Mouse (Mus musculus): ENCODE data around the gene Fabp2. TPM values are rescaled to one million over a fixed set of nuclear protein-coding genes. Genes with fewer than 3 reads are reported as not detected.

Fabp2 gene
- polyA plus RNA-seq (2015; fragmentation: Nextera tagmentation; extraction: Ambion mirVana): 0.16 and 0.31 TPM in 2 replicates

DNA sequence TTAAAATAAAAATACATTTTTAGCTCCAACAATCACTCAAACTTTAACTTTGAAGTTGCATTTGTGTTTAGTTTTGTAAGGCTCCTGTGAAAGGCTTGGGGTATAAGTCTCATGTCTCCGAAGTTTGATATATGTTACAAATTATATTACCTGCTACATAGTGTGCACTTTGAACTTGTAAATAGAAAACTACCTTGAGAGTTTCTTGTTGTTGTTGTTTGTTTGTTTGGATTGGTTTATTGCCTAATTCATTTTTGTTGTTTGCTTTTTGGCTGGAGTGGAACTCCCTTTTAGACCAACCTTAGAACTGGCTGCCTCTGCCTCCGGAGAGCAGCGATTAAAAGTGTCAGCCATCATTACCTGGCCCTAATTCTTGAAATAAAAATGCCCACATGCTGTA is at the start of gene Fabp2:
Gene Fabp2, plus strand, starts transcription at position 301 of the 400 bp plus-strand sequence.
- 93% methylated on average over 3 of the region's 3 CpGs for WGBS
- no peaks in the 10 kb centered on the region for H3K4me1 ChIP-seq
- no peak within 1 kb of the TSS for H3K4me3 ChIP-seq
- H3K27me3 ChIP-seq: no peaks in the 10 kb centered on the region
- ATAC-seq (ENCODE audit: borderline replicate concordance, extremely low read depth, low FRiP score, low TSS enrichment): no peak
- H3K27ac ChIP-seq: no peak within 1 kb of the TSS
- H3K9me3 ChIP-seq: no peaks in the 10 kb centered on the region
- H3K36me3 ChIP-seq: no peaks in the 10 kb centered on the region
- no peak within 1 kb of the TSS for H3K4me2 ChIP-seq
- H3K9ac ChIP-seq: no peak within 1 kb of the TSS

DNA sequence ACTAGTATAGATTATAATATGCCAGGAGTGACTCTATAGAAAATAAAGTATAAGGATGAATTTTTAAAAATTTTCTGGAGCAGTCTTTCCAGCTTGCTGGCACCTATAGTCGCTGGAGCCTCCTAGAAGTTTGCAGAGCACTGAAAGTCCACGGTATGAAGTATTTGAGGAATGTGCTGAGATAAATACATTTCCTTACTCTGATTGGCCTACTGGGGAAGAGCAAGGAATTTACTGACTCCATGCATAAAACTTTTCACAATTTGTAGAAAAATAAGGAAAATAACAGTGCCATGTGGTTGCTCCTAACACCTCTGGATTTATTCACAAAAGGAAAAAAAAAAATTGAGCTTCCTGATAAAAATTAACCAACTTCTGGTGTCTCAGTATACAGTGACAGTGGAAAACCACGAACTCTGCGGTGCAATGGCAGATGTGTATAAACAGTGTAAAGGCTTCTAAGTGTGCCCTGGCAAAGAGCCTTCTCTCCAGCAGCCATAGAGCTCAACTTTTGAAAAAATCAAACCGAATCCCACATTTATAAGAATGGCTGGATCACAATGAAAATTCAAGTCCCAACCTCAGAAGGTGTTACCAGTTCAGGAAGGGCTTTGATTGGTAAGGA is 46.4 kb upstream of the Fabp2 start:
- no peaks in the 10 kb centered on the region for H3K9me3 ChIP-seq
- peaks cover 22% of the 10 kb centered on the region for H3K36me3 ChIP-seq
- peaks cover 4% of the 10 kb centered on the region; the same call in 1 of the 2 replicates for H3K4me1 ChIP-seq
- H3K27me3 ChIP-seq: no peaks in the 10 kb centered on the region
- H3K27ac ChIP-seq: peak overlapping the region; percentile 22
- no peak overlapping the region for H3K9ac ChIP-seq
- H3K4me3 ChIP-seq: no peak overlapping the region
- 29% methylated on average over 5 of the region's 5 CpGs for WGBS
- peak; percentile 49; the same call in 1 of the 2 replicates for ATAC-seq (ENCODE audit: borderline replicate concordance, extremely low read depth, low FRiP score, low TSS enrichment)
- H3K4me2 ChIP-seq: no peak overlapping the region

DNA sequence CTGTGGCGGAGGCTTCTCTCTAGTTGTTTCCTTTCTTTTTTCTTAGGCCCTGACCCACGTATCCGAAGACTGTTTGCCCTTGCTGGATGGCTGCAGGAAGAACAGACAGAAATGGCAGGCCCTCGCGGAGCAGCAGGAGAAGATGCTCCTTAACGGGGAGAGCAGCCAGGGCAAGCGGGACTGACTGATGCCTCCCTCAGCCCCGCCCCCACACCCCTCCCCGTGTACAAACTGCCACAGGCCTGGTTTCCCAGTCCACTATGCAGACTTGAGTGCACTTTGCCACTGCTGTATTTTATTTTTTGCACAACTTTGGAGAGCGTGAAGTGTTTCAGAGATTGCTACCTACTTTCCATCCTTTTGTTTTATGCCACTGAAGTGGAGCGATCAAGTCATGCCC is 39.7 kb upstream of the Fabp2 start:
- no peak overlapping the region for H3K4me2 ChIP-seq

DNA sequence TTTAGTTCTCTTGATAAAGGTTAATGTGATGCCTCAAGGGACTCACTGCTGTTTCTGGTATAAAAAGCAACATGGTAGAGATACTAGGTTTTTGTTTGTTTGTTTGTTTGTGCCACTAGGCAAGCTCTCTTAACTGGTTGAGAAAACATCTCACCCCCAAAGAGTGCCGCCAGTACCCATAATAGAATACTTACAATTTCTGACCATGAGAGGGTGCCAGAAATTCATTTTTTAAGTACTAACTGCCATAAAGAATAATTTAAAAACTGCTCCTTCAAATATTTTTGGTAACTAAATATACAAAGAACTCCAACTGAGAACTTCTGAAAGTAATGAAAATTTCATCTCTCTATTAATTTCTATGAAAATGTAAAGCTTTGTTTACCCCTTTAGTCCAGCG is 35.0 kb upstream of the Fabp2 start:
- no peak overlapping the region for H3K27ac ChIP-seq
- peaks cover 19% of the 10 kb centered on the region for H3K36me3 ChIP-seq
- H3K4me1 ChIP-seq: no peaks in the 10 kb centered on the region
- H3K9me3 ChIP-seq: no peaks in the 10 kb centered on the region
- no peaks in the 10 kb centered on the region for H3K27me3 ChIP-seq
- H3K4me2 ChIP-seq: no peak overlapping the region
- WGBS: 70% methylated on average over 2 of the region's 2 CpGs
- ATAC-seq (ENCODE audit: borderline replicate concordance, extremely low read depth, low FRiP score, low TSS enrichment): no peak
- no peak overlapping the region for H3K4me3 ChIP-seq
- no peak overlapping the region for H3K9ac ChIP-seq

More for the DNA sequence above, 39.7 kb upstream of the Fabp2 start:
- no peak for ATAC-seq (ENCODE audit: borderline replicate concordance, extremely low read depth, low FRiP score, low TSS enrichment)
- H3K36me3 ChIP-seq: peaks cover 36% of the 10 kb centered on the region
- H3K27me3 ChIP-seq: no peaks in the 10 kb centered on the region
- H3K9ac ChIP-seq: no peak overlapping the region
- H3K4me1 ChIP-seq: no peaks in the 10 kb centered on the region
- H3K4me3 ChIP-seq: no peak overlapping the region
- 51% methylated on average over 11 of the region's 11 CpGs for WGBS
- H3K27ac ChIP-seq: no peak overlapping the region
- H3K9me3 ChIP-seq: no peaks in the 10 kb centered on the region

DNA sequence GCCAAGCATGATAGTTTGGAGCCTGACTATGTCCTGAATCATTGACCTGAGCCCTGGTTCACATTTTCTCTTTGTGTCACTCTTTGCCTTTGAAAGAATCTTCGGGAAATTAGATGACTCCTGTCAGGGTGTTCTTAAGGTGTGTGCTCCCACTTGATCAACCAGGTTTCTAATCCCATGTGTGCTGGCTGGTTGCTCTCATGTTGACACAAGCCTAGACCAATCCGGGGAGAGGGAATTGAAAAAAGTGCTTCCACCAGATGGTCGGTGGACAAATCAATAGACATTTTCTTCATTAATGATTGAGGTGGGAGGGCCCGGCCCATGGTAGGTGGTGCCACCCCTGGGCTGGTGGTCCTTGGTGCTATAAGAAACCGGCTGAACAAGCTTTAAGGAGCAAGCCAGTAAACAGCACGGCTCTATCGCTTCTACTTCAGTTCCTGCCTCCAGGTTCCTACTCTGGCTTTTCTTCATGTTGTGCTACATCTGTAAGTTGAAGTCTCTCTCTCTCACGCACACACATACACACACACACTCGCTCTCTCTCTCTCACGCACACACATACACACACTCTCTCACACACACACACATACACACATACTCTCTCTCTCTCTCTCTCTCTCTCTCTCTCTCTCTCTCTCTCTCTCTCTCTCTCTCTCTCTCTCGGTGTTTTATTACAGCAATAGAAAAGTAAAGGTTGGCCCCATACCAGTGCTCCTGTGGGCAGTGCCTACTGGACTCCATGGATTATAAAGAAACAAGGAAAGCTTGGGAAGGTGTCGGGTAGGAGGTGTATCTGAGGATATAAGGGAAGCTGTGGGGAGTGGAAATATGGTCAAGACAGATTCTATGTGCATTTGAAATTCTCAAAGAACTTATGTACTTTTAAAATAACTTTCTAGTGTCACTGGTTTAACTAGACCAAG is 34.0 kb upstream of the Fabp2 start:
- peaks cover 16% of the 10 kb centered on the region for H3K36me3 ChIP-seq
- no peak overlapping the region for H3K27ac ChIP-seq
- no peaks in the 10 kb centered on the region for H3K4me1 ChIP-seq
- no peak overlapping the region for H3K4me2 ChIP-seq
- H3K27me3 ChIP-seq: no peaks in the 10 kb centered on the region
- H3K9me3 ChIP-seq: no peaks in the 10 kb centered on the region
- no peak overlapping the region for H3K4me3 ChIP-seq
- peak; percentile 23; the same call in 1 of the 2 replicates for ATAC-seq (ENCODE audit: borderline replicate concordance, extremely low read depth, low FRiP score, low TSS enrichment)
- no peak overlapping the region for H3K9ac ChIP-seq
- WGBS: 71% methylated on average over 12 of the region's 12 CpGs

DNA sequence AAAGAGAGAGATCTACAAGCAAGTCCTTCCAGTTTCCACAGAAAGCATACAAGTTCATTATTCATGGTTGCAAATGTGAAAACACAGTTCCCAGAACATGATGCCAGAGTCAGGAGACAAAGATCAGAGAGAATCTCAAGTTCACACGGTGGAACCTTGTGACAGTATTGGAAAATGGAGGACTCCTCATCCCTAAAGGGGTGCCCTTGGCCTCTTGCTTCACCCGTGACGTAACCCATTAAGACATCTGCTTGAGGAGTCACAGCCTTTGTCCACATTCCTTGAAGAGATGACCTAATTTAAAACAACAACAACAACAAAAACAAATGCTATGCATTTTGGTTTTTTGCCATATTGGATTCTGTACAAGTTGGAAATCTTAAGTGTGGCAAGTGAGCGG is 29.8 kb upstream of the Fabp2 start:
- WGBS: 79% methylated on average over 4 of the region's 4 CpGs

DNA sequence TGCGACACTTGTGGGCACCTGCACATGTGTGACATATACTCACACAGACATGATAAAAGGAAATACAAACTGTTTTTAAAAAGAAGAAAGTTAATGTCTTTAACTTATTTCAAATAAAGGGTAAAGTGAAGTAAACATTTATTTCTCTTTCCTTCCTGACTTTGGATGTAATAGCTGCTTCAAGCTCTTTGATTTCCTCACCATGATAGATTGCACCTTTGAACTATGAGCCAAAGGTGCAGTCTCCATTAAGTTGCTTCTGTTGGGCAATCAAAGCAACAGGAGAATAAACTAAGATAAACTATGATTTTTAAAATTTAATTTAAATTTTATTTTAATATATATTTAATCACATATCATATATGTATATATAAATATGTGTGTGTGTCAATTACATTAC is 26.6 kb upstream of the Fabp2 start:
- H3K9me3 ChIP-seq: no peaks in the 10 kb centered on the region
- H3K27ac ChIP-seq: no peak overlapping the region
- no peak for ATAC-seq (ENCODE audit: borderline replicate concordance, extremely low read depth, low FRiP score, low TSS enrichment)
- H3K4me3 ChIP-seq: no peak overlapping the region
- H3K27me3 ChIP-seq: no peaks in the 10 kb centered on the region
- no peak overlapping the region for H3K9ac ChIP-seq
- whole genome bisulfite sequencing: 94% methylated on average over 1 of the region's 1 CpGs
- H3K36me3 ChIP-seq: no peaks in the 10 kb centered on the region
- H3K4me1 ChIP-seq: no peaks in the 10 kb centered on the region
- H3K4me2 ChIP-seq: no peak overlapping the region

More for the DNA sequence above, 29.8 kb upstream of the Fabp2 start:
- no peaks in the 10 kb centered on the region for H3K4me1 ChIP-seq
- H3K27me3 ChIP-seq: no peaks in the 10 kb centered on the region
- no peaks in the 10 kb centered on the region for H3K36me3 ChIP-seq
- no peak for ATAC-seq (ENCODE audit: borderline replicate concordance, extremely low read depth, low FRiP score, low TSS enrichment)
- H3K27ac ChIP-seq: no peak overlapping the region
- H3K4me3 ChIP-seq: no peak overlapping the region
- no peaks in the 10 kb centered on the region for H3K9me3 ChIP-seq
- H3K9ac ChIP-seq: no peak overlapping the region
- no peak overlapping the region for H3K4me2 ChIP-seq

DNA sequence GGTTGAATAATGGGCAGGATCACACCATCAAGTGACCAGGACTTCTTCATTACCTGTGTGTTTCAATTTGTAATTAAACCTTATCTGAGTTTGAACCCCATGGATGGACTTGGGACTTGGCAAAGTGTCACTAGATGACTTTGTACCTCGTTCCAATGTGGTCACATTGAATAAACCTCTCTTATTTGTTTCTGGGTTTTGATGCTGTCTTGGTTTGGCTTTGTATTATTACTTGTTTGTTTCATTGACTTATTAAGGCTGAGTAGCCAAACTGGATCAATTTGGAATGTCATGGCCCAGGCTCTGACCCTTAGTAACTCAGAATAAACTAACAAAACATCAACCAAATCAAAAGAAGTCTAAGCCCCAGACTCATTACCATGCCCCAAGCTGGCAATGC is 23.3 kb upstream of the Fabp2 start:
- ATAC-seq (ENCODE audit: borderline replicate concordance, extremely low read depth, low FRiP score, low TSS enrichment): no peak
- no peaks in the 10 kb centered on the region for H3K4me1 ChIP-seq
- H3K27me3 ChIP-seq: no peaks in the 10 kb centered on the region
- H3K9ac ChIP-seq: no peak overlapping the region
- H3K27ac ChIP-seq: no peak overlapping the region
- H3K4me2 ChIP-seq: no peak overlapping the region
- H3K4me3 ChIP-seq: no peak overlapping the region
- H3K9me3 ChIP-seq: no peaks in the 10 kb centered on the region
- 86% methylated on average over 1 of the region's 1 CpGs for WGBS
- no peaks in the 10 kb centered on the region for H3K36me3 ChIP-seq

DNA sequence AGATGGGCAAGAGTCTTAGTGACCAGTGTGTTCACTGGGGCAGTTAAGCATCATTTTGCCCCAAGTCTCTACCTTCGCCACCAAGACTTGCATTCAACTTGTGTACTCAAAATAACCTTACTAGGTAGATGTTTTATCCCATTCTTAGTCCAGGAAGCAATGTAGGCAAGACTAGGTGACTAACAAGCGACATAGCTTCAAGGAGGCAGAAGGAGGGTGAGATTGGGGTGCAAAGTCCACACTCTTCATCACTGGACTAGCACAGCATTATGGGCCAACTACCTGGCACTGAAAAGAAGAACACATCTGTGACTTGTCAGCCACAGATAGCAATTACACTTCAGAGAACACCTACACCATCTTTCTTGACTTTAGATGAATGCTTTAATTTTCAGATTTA is 18.0 kb upstream of the Fabp2 start:
- no peak overlapping the region for H3K4me3 ChIP-seq
- H3K27me3 ChIP-seq: no peaks in the 10 kb centered on the region
- H3K4me1 ChIP-seq: no peaks in the 10 kb centered on the region
- no peak overlapping the region for H3K4me2 ChIP-seq
- no peak overlapping the region for H3K9ac ChIP-seq
- no peak overlapping the region for H3K27ac ChIP-seq
- no peak for ATAC-seq (ENCODE audit: borderline replicate concordance, extremely low read depth, low FRiP score, low TSS enrichment)
- WGBS: 82% methylated on average over 2 of the region's 2 CpGs
- no peaks in the 10 kb centered on the region for H3K36me3 ChIP-seq
- H3K9me3 ChIP-seq: no peaks in the 10 kb centered on the region

DNA sequence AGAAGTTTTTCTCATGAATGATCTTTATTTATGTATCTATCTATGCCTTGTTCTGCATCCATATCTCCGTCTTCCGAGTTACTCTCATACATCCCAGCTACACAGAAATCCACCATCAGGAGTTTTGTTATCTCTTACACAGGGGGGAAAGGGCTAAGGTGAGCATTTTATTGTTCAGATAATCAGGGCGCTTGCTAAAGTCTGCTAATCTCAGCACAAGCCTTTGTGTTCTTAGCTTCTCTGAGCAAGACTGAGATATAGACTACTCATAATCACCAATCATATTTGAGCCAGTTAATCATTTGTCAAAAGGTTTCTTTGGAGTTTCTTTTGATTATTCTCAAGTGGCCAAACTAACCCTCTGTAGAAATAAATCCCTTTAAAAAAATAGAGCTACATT is 17.3 kb upstream of the Fabp2 start:
- H3K4me1 ChIP-seq: no peaks in the 10 kb centered on the region
- H3K27me3 ChIP-seq: no peaks in the 10 kb centered on the region
- no peaks in the 10 kb centered on the region for H3K36me3 ChIP-seq
- WGBS: 72% methylated on average over 3 of the region's 3 CpGs
- H3K27ac ChIP-seq: no peak overlapping the region
- H3K4me3 ChIP-seq: no peak overlapping the region
- no peaks in the 10 kb centered on the region for H3K9me3 ChIP-seq
- ATAC-seq (ENCODE audit: borderline replicate concordance, extremely low read depth, low FRiP score, low TSS enrichment): no peak
- no peak overlapping the region for H3K9ac ChIP-seq
- H3K4me2 ChIP-seq: no peak overlapping the region

DNA sequence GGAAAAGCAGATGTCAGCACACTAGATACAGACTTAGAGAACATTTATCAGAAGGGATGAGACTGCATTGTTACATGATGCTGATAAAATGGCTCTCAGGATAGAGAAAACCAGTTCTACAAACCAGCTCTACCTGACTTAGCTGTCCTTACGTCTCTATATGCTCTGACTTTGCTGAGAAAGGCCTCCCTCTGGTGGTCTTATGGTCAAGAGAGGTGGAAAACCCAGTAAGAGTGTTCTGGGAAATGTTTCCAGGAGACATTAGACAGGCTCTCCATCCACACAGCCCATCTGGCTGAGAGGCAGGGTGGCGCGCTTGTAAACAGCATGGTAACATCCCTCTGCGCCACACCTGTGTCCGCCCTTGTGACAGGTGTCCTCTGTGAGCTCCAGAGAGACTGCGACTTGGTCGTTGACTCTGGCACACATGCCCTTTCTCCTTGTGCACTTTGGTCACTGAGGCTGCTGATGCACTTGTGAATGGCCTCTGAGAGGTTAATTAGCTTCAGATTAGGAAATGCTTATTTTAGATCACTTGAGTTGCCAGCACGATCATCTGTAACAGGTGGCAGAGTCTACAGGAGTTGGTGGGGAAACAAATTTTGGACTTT is 16.1 kb upstream of the Fabp2 start:
- Histone ChIP-seq H3K27ac (no peak overlapping the region), H3K9me3 (no peaks in the 10 kb centered on the region), H3K27me3 (no peaks in the 10 kb centered on the region), H3K9ac (no peak overlapping the region), H3K4me3 (no peak overlapping the region), H3K4me2 (no peak overlapping the region), H3K36me3 (no peaks in the 10 kb centered on the region), H3K4me1 (no peaks in the 10 kb centered on the region)
- WGBS: 83% methylated on average over 8 of the region's 8 CpGs
- no peak for ATAC-seq (ENCODE audit: borderline replicate concordance, extremely low read depth, low FRiP score, low TSS enrichment)
